ENCODE assay signal across 25 mouse cellular contexts in the genomic region with DNA sequence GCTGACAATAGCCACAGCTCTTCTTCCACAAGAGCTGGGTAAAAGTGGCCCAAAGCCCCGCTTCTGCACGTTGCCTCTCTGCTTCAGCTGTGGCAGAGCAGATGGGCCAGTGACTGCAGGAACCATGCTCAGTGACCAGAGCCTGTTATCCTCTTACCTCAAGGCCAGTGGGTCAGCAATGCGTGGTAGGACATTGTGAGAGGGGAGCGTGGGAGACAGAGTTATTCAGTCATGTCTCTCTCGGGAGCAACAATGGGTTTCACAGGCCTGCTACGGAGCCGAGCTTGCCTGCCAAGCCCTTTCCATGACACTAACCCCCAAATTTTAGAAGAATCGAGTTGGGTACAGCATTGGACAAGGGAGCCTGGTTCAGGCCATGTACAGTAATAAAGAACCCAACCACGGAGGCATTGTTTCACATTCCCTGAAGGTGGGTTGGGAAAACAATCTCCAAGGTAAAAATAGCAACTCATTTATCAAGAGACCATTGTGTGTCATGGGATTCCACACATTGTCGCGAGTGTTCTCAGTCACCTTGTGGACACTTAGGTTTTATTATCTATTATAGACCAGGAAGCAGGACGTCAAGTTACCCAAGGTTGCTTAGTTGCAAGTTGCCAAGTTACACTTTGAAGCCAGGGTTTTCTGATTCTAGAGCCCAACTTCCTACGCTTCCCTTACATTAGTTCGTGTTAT. TPM values are rescaled to one million over a fixed set of nuclear protein-coding genes. Genes with fewer than 3 reads are reported as not detected.
DNase-seq lines count a peak whose midpoint lies in the region; ATAC-seq and TF ChIP-seq lines count a peak whose summit lies in the region.
"Had no signal": no experiment of that assay in that cellular context is flagged by ENCODE, and none has a peak within 500 bp of the region (broad histone marks: within the 10 kb centered on the region; RNA-seq: fewer than 3 reads in every experiment).

No protein-coding gene starts in this region.

- H3K4me3 ChIP-seq in heart, embryonic 12.5 days = no peak overlapping the region
- H3K4me3 ChIP-seq in heart, postnatal 0 days (ENCODE audit: low read depth, low read length) = no peak overlapping the region
- no peak overlapping the region for H3K4me3 ChIP-seq in kidney, postnatal 0 days (replicated peaks; ENCODE audit: low read depth, low read length)
- H3K4me3 ChIP-seq: embryonic facial prominence, embryonic 13.5 days; gastrocnemius, adult 2 months; hindbrain, embryonic 13.5 days; intestine, embryonic 15.5 days had no signal

- peaks cover 10% of the 10 kb centered on the region for H3K4me1 ChIP-seq in heart, embryonic 12.5 days (replicated peaks)
- H3K4me1 ChIP-seq in heart, postnatal 0 days (ENCODE audit: control insufficient read depth, insufficient read depth) = 0 out of 2 replicates have a peak, but pooled peaks cover 6% of the 10 kb centered on the region
- 0 out of 2 replicates have a peak, but pooled peaks cover 5% of the 10 kb centered on the region for H3K4me1 ChIP-seq in kidney, postnatal 0 days (replicated peaks; ENCODE audit: insufficient read depth, low read length)
- H3K4me1 ChIP-seq: intestine, embryonic 15.5 days had no signal

- H3K4me2 ChIP-seq in heart, embryonic 12.5 days = no peak overlapping the region
- no peak overlapping the region for H3K4me2 ChIP-seq in heart, postnatal 0 days (ENCODE audit: low read depth, low read length)
- no peak overlapping the region for H3K4me2 ChIP-seq in kidney, postnatal 0 days (ENCODE audit: low read length)
- H3K4me2 ChIP-seq: embryonic facial prominence, embryonic 13.5 days; hindbrain, embryonic 13.5 days; intestine, embryonic 15.5 days had no signal

- 62% methylated on average over 14 of the region's 14 CpGs for WGBS in heart, embryonic 12.5 days
- WGBS in heart, postnatal 0 days = 57% methylated on average over 14 of the region's 14 CpGs
- 48% methylated on average over 14 of the region's 14 CpGs for WGBS in kidney, postnatal 0 days

- no peak overlapping the region for H3K9ac ChIP-seq in heart, embryonic 12.5 days
- no peak overlapping the region for H3K9ac ChIP-seq in heart, postnatal 0 days (replicated peaks; ENCODE audit: low read depth, low read length)
- H3K9ac ChIP-seq in kidney, postnatal 0 days (ENCODE audit: low read depth, low read length) = no peak overlapping the region
- H3K9ac ChIP-seq: embryonic facial prominence, embryonic 13.5 days; hindbrain, embryonic 13.5 days; intestine, embryonic 15.5 days had no signal

- TF ChIP-seq CTCF in heart, postnatal 0 days (IDR thresholded peaks at IDR 0.05; ENCODE audit: low read depth) = no peak
- TF ChIP-seq CTCF in kidney, postnatal 0 days (IDR thresholded peaks at IDR 0.05; ENCODE audit: low read depth) = no peak

- H3K27me3 ChIP-seq in heart, embryonic 12.5 days (replicated peaks) = no peaks in the 10 kb centered on the region
- H3K27me3 ChIP-seq in heart, postnatal 0 days (ENCODE audit: control insufficient read depth, insufficient read depth, low read length) = no peaks in the 10 kb centered on the region
- no peaks in the 10 kb centered on the region for H3K27me3 ChIP-seq in kidney, postnatal 0 days (ENCODE audit: insufficient read depth, low read length)
- H3K27me3 ChIP-seq: embryonic facial prominence, embryonic 13.5 days; hindbrain, embryonic 13.5 days; intestine, embryonic 15.5 days had no signal

- DNase-seq in heart, postnatal 4 days = no peak
- DNase-seq in heart, postnatal 0 days (ENCODE audit: low spot score) = peak; percentile 14
- DNase-seq in heart, postnatal 14 days = no peak
- DNase-seq in kidney, postnatal 0 days (ENCODE audit: low spot score) = peak; percentile 72
- DNase-seq in kidney, adult 9 months = no peak
- DNase-seq in adipocyte (ENCODE audit: low spot score) = no peak
- DNase-seq: adrenal gland, postnatal 10 days; cerebellum, adult 11 months; cerebellum, adult 8-10 months; cerebellum, postnatal 25 days; gastrocnemius, adult 2 months; gastrocnemius, postnatal 25 days; heart, postnatal 36 days; kidney, adult 18-20 months; kidney, postnatal 25 days had no signal

- intact Hi-C loops in heart, postnatal 14 days (cut with DNase I) = no loop called here

- TF ChIP-seq EP300 in heart, postnatal 0 days (IDR thresholded peaks at IDR 0.05; ENCODE audit: low read depth) = 0 out of 2 replicates have a peak, but pooled peaks have one; percentile 36

- no peaks in the 10 kb centered on the region for H3K36me3 ChIP-seq in heart, embryonic 12.5 days
- no peaks in the 10 kb centered on the region for H3K36me3 ChIP-seq in heart, postnatal 0 days (replicated peaks; ENCODE audit: control insufficient read depth, insufficient read depth, low read length)
- no peaks in the 10 kb centered on the region for H3K36me3 ChIP-seq in kidney, postnatal 0 days (ENCODE audit: insufficient read depth, low read length)
- H3K36me3 ChIP-seq: embryonic facial prominence, embryonic 13.5 days; hindbrain, embryonic 13.5 days; intestine, embryonic 15.5 days had no signal

- H3K9me3 ChIP-seq in heart, embryonic 12.5 days (replicated peaks) = no peaks in the 10 kb centered on the region
- H3K9me3 ChIP-seq in heart, postnatal 0 days (replicated peaks; ENCODE audit: control insufficient read depth, low read length) = no peaks in the 10 kb centered on the region
- no peaks in the 10 kb centered on the region for H3K9me3 ChIP-seq in kidney, postnatal 0 days (replicated peaks; ENCODE audit: low read length)
- H3K9me3 ChIP-seq: embryonic facial prominence, embryonic 13.5 days; hindbrain, embryonic 13.5 days; intestine, embryonic 15.5 days had no signal

- ATAC-seq in heart, embryonic 12.5 days (ENCODE audit: insufficient number of reproducible peaks, low FRiP score) = no peak
- ATAC-seq in heart, postnatal 0 days (ENCODE audit: insufficient read depth, low read depth) = peak; percentile 75; the same call in 1 of the 2 replicates
- ATAC-seq in kidney, postnatal 0 days (replicated peaks; ENCODE audit: low FRiP score, low read depth) = 0 out of 2 replicates have a peak, but pooled peaks have one; percentile 45
- ATAC-seq: forebrain, embryonic 14.5 days; intestine, embryonic 15.5 days had no signal

- peak overlapping the region; percentile 18; the same call in 1 of the 2 replicates for H3K27ac ChIP-seq in heart, embryonic 12.5 days (ENCODE audit: poor library complexity, severe bottlenecking)
- H3K27ac ChIP-seq in heart, postnatal 0 days (ENCODE audit: low read depth) = peak overlapping the region; percentile 44
- H3K27ac ChIP-seq in kidney, postnatal 0 days = 0 out of 2 replicates have a peak overlapping the region, but pooled peaks have one; percentile 25
- H3K27ac ChIP-seq: embryonic facial prominence, embryonic 13.5 days; gastrocnemius, adult 2 months; hindbrain, embryonic 13.5 days; intestine, embryonic 15.5 days had no signal

RNA-seq across cellular contexts. Expression of gene Cldn24, which starts 11.8 kb away (rescaled TPM):
- polyA plus RNA-seq in heart, embryonic 12.5 days (2016; fragmentation: Nextera tagmentation; extraction: Ambion mirVana) = not detected in 2 replicates
- total RNA-seq in heart, postnatal 4 days (2021) = not detected
- total RNA-seq in heart, postnatal 0 days (2014; rRNA removed; ENCODE audit: low replicate concordance) = not detected in 2 replicates
- not detected in 2 replicates for polyA plus RNA-seq in heart, postnatal 0 days (2015; fragmentation: Nextera tagmentation; extraction: Ambion mirVana)
- not detected for total RNA-seq in heart, postnatal 14 days (2021)
- polyA plus RNA-seq in kidney, postnatal 0 days (2015; fragmentation: Nextera tagmentation; extraction: Ambion mirVana) = not detected in 2 replicates
- total RNA-seq: adrenal gland, postnatal 10 days; adrenal gland, postnatal 4 days; ES-E14; gastrocnemius, adult 2 months; gastrocnemius, postnatal 25 days; granulocyte monocyte progenitor cell, adult 5-6 weeks; heart, postnatal 36 days had no signal
- polyA plus RNA-seq: brain, embryonic 14.5 days; cortical plate, adult 2 months; embryonic facial prominence, embryonic 13.5 days; forebrain, embryonic 14.5 days; hindbrain, embryonic 13.5 days; intestine, embryonic 15.5 days had no signal

RNA-seq across cellular contexts. Expression of gene Cldn22, which starts 14.2 kb away (rescaled TPM):
- not detected in 2 replicates for polyA plus RNA-seq in heart, embryonic 12.5 days (2016; fragmentation: Nextera tagmentation; extraction: Ambion mirVana)
- total RNA-seq in heart, postnatal 4 days (2021) = not detected
- not detected in 2 replicates for total RNA-seq in heart, postnatal 0 days (2014; rRNA removed; ENCODE audit: low replicate concordance)
- not detected in 2 replicates for polyA plus RNA-seq in heart, postnatal 0 days (2015; fragmentation: Nextera tagmentation; extraction: Ambion mirVana)
- total RNA-seq in heart, postnatal 14 days (2021) = not detected
- polyA plus RNA-seq in kidney, postnatal 0 days (2015; fragmentation: Nextera tagmentation; extraction: Ambion mirVana) = not detected in 2 replicates
- total RNA-seq: adrenal gland, postnatal 4 days; granulocyte monocyte progenitor cell, adult 5-6 weeks; heart, postnatal 36 days had no signal
- polyA plus RNA-seq: brain, embryonic 14.5 days; embryonic facial prominence, embryonic 13.5 days; forebrain, embryonic 14.5 days; hindbrain, embryonic 13.5 days; intestine, embryonic 15.5 days had no signal

Comparison
In these comparisons a context has a peak if more than half of its experiments do, and no peak if none do; other contexts are left out.
1. DNase-seq: peak in heart, postnatal 0 days (single experiment) and kidney, postnatal 0 days (single experiment); none in heart, postnatal 4 days (single experiment), heart, postnatal 14 days (0 of 2), kidney, adult 9 months (single experiment) and adipocyte (single experiment).
2. Peak in every context shown above with its lines, with median percentiles within 50 percentile points of each other: H3K27ac ChIP-seq.